Mouse (Mus musculus): ENCODE data around the gene Gm47791.

Gm47791 gene

DNA sequence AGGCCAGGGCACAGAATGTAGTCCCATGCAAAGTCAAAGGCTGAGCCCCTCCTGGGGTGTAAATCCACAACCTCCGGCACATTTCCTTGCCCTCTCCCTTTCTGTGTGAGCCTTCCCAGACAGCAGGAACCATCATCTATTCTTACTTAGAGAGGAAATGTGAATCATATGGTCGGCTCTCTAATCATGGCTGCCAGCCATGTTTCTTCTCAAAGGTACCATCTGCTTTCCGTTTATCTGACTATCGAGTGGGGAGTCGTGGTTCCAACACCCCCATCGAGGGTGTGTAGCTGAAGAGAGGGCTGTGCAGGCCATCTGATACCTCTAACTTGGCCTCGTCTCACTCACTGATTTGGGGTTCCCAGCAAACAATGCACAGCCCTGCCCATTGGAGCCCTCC lies 17.0 kb upstream of the Gm47791 start:
- in situ Hi-C loops (cut with MboI, MseI): loop anchor here (5.0 kb wide), 1 partner anchor 199 kb away; no protein-coding TSS in a partner anchor

DNA sequence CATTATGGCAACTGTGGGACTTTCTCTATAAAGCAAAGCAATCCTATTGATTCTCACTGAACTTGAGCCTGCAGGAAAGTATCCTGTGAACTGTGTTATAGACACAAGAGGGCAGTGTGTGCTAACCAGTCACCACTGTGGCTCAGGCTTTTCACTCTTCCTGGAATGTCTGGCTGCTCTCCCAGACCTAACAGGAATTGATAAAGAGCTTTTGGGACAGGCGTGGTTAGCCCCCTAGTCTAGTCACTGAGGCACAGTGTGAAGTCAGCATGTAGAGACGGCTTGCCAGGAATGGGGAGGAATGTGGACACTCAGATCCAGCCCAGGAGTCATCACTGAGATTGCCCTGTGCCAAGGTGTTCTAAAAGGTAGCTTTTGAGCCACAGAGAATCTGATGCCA lies 16.4 kb upstream of the Gm47791 start:
- in situ Hi-C loops (cut with MboI, MseI): loop anchor here (5.0 kb wide), 1 partner anchor 200 kb away; no protein-coding TSS in a partner anchor

DNA sequence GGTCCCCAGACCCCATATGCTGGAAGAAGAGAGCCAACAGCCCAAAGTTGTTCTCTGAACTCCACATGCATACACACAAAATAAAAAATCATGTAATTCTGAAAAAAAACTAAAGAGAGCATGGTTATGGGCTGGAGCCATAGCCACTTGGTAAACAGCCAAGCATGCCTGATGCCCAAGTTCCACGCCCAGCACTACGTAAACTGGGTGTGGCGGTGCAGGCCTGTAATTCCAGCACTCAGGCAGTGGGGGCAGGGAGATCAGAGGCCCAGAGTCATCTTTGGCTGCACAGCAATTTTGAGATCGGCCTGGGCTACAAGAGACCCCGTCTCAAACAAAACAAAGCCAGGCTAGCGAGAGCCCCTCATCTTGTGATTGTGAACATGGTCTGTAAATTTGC lies 14.5 kb upstream of the Gm47791 start:
- in situ Hi-C loops (cut with MboI, MseI): loop anchor here (5.0 kb wide), 1 partner anchor 202 kb away; no protein-coding TSS in a partner anchor

DNA sequence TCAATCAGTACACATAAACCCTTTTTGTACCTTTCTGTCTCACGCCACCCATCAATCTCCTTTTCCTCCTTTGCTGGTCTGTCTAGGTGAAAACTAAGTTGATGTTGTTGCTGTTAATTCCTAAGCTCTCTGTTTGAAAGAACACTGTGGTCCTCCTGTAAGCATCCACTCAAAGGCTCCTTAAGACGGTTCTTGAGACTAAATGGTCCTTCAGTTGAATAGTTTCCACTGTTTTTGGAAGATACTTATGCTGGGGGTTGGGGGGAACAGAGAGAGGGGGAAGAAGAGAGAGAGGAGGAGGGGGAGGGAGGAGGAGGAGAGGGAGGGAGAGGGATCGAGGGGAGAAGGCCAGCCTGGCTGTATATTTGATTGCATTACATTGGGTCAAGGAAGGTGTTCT lies 12.5 kb upstream of the Gm47791 start:
- in situ Hi-C loops (cut with MboI, MseI): no loop called here

DNA sequence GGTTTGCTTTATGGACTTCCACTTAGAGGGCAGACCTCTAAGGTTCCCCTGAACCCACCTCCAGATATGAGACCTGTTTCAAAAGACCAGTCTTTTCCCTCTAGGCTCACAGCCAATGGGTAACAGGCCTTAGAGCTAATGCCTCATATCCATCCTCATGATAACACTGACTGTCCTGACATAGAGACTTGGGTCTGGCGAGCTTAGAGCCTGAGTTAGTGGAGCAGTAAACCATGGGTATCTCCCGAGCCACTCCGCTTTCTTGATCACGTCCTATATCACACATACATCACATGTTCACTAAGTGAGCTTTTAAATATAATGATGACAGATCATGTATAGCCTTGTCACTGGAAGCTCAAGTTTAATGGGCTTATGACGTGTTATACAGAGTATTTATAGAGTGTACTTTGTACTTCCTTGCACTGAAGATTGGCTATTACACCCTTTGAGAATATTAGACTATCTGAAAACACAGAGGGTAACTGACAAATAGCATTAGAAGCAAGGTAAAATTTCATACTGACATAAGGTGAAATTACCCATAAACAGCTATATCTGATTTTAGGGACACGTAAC lies 8.4 kb upstream of the Gm47791 start:
- in situ Hi-C loops (cut with MboI, MseI): no loop called here

DNA sequence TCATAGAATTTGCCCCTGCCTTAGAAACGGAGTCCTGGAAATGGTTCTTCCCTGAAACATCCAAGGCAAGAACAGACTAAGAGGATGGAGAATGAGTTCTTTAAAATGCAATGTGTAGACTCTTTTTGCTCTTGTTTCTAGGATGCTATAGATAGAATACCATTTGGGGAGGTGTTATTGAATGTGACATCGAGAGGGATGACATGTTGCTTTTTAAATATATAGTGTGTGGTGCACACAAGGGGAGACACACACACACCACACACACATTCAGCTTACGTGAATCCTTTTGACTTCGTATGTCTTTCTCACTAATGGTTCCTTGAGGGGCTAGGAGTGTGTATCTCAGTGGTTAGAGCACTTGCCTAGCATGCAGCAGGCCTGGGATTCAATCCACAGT lies 4.2 kb upstream of the Gm47791 start:
- in situ Hi-C loops (cut with MboI, MseI): no loop called here

DNA sequence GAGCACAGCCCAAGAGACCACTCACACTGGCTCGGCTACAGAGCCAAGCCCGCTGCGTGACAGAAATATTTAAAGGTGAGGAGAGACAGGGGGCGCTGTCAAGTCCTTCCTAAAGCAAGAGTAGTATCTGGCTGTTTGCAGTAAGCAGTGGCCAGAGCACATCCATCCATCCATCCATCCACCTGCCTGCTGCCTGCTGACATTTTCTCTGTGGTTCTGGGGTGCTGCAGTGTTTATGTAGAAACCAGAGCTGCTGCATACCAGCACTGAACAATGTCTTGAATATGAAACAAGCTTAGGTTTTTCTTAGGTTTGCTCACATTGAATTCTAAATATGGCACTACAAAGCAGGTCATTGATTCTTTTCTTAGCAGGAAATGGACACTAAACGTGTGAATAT lies 2.2 kb upstream of the Gm47791 start:
- in situ Hi-C loops (cut with MboI, MseI): loop anchor here (25.0 kb wide), 2 partner anchors 939 to 1239 kb away; no protein-coding TSS in a partner anchor

DNA sequence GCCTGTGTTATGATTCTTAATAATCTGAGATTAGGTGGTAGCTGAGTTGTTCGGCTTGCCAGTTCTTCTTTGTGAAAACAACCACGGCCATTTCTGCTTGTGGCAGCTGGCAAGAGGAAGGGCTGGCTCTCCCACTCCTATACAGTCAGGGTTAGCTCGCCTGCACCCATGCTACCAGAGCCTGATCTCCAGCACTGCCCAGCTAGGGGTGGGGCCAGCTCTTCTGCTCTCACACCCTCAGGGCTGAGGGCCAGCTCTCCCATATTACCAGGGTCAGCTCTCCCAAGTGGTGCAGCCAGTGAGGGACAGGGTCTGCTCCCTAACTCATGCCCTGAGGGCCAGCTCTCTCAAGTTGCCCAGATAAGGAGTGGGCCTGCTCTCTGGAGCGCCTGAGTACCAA lies 1.4 kb upstream of the Gm47791 start:
- in situ Hi-C loops (cut with MboI, MseI): loop anchor here (25.0 kb wide), 2 partner anchors 940 to 1240 kb away; no protein-coding TSS in a partner anchor

DNA sequence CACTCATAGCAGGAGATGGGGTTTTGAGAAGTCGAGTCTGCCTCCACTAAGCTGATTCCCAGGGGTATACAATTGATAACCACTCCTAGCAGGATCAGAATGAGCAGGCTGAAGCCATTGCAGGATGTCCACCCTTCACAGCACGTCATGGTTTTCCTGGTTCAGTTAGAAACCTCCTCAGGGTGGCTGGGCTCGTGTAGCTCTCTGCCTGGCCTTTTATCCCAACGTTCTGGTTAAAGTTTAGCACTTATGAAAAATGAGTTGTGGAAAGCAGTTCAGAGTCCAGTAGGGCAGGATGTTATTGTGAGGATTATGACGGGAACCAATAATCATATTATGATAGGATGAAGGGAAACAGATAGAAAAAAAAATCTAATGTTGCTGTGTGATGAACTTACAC lies 2.8 kb downstream of the Gm47791 start, which contains the start of gene Tm4sf20:
TSS of gene Tm4sf20 (minus strand) at position 193 of the 400 bp plus-strand sequence.
- in situ Hi-C loops (cut with MboI, MseI): loop anchor here (25.0 kb wide), 2 partner anchors 944 to 1244 kb away; no protein-coding TSS in a partner anchor

DNA sequence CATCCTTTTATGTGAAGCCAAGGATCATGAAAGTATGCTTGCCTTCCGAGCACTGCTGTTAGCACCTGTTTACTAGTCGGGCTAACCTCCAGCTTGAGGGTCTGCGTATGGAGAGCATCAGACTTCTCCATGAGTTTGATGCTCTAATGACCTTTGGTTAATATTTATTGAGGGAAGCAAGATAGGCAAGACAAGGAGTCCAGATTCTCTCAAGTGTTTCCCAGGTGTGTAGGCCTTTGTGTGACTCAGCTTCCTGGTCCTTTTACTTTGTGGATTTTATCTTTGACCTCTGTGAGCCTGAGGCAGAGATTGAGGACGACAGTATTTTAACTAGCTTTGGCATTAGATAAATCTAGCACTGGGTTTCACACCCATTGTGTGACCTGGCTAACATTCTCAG lies 4.4 kb downstream of the Gm47791 start:
- in situ Hi-C loops (cut with MboI, MseI): loop anchor here (25.0 kb wide), 2 partner anchors 946 to 1246 kb away; no protein-coding TSS in a partner anchor

DNA sequence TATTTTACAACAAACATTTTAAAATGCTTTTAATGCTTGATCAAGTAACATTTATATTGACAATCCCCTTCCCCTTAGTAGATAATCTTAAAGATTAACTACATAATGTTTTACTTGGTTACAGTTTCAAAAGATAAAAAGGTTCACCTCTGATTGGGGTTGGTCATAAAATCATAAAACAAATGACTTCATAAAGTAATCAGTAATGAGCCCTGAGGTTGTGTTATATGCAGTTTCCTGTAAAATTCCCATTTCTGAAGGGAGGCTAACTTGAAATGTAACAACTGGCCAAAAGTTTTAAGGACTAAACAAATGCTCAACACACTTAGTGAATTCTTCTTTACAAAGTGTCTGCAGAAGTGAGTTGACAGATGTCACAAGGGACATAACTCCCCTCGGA lies 4.8 kb downstream of the Gm47791 start:
- in situ Hi-C loops (cut with MboI, MseI): loop anchor here (25.0 kb wide), 2 partner anchors 946 to 1246 kb away; no protein-coding TSS in a partner anchor

DNA sequence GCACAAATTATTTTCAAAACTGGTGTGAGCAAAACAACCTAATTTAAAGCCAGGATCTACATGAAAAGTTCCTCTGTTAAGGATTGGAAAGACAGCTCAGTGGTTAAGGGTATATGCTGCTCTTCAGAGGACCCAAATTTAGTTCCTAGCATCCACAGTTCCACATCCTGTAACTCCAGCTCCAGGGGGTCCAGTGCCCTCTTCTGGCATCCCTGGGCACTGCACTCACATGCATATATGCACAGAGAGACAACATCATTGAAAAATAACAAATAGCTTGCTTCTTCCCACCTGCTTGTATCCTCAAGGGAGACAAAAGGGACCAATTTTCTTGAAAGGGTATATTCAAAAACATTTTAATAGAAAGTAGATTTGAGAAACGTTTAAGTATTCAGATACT lies 8.8 kb downstream of the Gm47791 start:
- in situ Hi-C loops (cut with MboI, MseI): loop anchor here (25.0 kb wide), 2 partner anchors 950 to 1250 kb away; no protein-coding TSS in a partner anchor

DNA sequence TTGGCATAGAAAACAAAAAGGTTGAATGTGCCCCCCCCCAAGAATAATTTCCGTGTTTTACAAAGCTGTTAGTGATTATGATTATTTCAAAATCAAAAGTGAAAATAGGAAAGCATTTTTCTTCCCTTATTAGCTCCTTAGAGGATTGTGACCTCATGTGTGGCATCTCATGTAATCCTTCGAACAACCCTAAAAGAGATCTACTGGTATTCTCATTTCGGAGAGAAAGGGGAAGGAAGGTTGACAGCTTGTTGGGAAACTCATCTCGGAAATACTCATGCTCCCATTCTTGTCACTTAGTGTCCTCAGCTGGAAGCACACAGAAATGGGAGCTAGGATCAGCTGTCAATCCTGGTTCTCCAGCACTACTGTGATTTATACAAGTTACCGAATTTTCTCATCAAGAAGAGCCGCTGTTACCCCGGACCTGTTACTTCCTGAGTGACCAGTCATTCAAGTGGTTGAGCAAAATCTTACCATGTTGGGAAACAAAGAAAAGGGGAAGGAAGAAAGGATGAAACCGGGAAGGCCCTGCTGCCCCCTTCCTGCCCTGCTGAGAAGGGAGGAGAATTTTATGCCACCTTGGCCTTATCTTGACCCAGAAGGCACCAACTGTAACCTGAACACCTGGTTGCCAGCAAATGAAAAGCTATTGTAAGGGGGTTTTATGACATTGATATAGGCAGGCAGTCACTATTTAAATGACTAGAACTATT lies 9.4 kb downstream of the Gm47791 start:
- in situ Hi-C loops (cut with MboI, MseI): loop anchor here (25.0 kb wide), 2 partner anchors 951 to 1251 kb away; no protein-coding TSS in a partner anchor

DNA sequence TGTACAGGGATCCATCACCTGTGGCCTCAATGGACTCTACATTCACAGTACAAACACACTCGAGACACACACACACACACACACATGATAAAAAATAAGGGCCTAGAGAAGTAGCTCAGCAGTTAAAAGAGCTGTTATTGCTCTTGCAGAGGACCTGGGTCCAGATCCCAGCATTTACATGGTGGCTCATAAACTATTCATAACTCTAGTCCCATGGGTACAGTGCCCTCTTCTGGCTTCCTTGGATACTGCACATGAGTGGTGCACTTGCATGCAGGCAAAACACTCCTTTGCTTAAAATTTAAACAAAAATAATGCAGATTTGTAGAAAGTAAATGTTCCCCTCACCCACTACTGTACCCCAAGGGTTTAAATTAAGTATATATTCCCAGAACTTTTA lies 11.5 kb downstream of the Gm47791 start:
- in situ Hi-C loops (cut with MboI, MseI): loop anchor here (25.0 kb wide), 2 partner anchors 953 to 1253 kb away; no protein-coding TSS in a partner anchor

DNA sequence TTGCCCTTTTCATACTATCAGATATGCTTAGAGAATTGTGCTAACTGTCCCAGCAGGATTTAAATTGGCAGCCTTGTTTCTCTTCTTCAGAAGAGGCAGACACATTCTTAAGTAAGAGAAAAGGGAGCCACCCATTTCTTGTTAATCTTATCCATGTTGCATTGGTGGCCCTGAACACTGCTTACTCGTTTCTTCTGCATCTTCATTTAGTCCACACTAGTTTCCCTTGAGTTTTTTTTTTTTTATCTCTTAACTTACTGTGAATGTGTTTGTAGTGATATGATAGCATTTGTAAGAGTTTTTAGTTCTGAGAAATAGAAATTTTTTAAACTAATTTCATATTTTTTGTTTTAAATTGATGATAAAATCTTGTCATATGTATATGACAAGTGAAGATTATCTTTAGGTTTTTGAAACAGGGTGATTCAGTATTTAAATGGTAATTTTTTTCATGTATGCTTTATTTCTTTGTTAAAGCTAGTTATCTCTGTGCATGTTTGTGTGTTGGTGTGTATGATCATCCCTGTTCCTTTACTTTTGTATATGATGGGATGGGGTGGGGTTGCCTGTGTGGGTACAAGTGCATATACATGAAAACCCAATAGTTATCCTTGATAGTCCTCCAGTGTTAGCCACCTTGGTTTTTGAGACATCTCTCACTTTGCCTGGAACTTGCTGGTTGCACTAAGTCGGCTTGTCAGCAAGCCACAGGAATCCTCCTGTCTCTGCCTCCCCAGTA lies 23.2 kb downstream of the Gm47791 start:
- in situ Hi-C loops (cut with MboI, MseI): no loop called here

DNA sequence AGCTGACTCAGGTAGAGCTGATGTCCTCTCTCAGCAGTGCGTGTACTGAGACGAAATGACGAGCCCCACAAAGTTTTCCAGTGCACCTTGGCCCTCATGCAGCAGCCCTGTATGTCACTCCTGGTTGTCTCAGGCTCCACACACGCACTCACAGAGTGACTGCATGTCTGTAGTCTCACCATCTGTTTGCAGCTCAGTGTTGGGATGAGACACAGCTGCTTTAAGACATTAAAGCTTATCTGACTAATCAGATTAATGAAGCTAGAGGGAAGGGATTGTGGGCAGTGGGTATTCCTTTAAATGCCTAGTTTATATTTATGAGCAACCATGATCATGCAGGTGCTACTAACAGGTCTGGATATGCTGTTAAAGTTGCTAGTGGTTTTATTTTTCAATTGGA lies 24.6 kb downstream of the Gm47791 start:
- in situ Hi-C loops (cut with MboI, MseI): no loop called here

DNA sequence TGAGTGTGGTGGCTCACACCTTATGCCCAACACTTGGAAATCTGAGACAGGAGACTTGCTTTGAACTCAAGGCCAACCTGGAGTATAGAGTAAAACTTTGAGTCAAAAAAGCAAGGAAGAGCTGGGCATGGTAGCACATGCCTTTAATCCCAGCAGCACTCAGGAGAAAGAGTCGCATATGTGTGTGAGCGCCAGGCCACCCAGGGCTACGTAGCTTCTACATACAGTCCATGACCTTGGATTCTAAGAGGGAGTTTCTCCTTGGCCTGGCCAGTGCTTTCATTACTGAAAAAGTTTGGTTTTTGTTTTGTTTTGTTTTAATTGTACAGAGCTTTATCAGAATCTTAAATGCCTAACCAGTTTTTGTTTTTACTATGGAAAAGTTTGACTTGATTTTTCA lies 27.1 kb downstream of the Gm47791 start:
- in situ Hi-C loops (cut with MboI, MseI): no loop called here

DNA sequence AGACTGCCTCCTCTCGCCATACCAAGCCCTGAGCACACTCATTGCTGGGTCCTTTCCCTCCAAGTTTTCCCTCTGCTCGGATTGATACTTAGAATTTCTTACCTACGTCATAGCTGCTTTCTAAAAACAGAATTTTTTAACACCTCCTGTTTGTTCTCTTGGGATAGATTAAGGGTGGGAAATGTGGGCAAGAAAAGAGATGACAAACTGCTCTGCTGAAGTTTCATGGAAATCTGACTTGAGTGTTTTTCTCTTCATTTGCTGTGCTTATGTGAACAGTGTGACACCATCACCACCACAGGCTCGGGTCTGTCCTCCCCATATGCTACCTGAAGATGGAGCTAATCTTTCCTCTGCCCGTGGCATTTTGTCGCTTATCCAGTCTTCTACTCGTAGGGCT lies 29.5 kb downstream of the Gm47791 start:
- in situ Hi-C loops (cut with MboI, MseI): no loop called here

DNA sequence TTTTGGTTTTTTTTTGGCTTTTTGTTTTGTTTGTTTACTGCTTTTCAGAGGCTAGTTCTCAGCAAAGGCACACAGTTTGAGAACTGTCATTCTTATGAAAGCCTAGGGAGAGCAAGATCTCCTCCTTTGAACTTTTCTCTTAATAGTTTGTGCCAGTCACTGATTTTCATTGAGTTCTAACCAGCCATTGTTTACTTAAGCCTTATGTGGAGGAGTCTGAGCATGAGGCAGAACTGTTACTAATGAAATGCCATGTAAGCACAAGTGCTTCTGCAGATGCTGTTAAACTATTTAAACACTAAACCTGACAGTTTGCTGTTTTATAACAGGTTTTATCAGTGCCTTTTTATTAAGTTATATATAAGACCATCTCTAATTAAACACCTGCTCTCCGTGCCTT lies 33.0 kb downstream of the Gm47791 start:
- in situ Hi-C loops (cut with MboI, MseI): no loop called here

DNA sequence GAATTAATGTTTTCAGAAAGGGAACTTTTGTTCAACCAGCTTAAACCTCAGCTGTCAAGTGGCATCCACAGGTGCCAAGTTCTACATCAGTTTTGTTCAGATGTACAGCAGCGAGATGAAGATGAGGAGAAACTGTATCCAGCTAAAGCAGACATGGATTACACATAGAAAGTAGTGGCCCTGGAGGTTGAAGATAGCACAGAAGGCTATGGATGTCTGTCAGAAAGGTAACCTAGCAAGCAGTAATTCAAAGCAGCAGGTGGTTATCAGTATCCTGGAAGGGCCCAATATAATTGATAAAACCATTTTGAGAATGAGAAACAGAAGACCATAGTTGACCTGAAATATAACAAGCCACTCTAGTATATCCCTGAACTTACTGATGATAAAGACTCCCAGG lies 37.7 kb downstream of the Gm47791 start:
- in situ Hi-C loops (cut with MboI, MseI): no loop called here

DNA sequence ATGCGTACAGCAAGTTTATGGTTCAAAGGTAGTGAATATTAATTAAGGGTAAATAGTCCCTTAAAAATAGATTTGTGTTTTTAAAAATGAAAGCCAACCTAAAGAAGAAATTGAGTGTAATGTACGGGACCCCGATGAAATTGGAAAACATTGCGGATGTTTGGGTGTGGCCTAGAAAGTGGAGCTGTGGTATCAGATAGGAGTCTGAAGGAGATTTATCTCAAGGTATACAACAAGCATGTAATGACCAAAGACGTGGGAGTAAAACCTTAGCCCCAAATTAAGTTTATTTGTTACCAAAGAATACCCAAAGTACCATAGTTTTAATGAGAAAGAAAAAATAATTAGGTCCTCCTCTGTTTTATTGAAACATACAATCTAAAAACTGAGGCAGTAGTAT lies 44.6 kb downstream of the Gm47791 start:
- in situ Hi-C loops (cut with MboI, MseI): no loop called here

DNA sequence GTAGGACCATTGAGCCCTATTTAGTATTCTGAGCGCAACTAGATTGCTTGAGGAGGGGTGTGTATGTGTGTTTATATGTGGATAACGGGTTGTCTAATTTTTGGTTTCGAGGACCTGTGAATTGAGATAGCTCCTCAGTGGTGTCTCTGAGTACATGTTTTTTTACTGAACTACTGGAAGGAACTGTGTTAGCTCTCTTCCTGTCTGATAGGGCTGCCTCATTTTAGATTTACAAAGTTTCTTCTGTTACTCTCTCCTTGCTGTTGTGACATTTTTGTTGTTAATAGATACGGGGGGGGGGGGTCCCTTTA lies 45.2 kb downstream of the Gm47791 start:
- in situ Hi-C loops (cut with MboI, MseI): no loop called here
